Mouse (Mus musculus): ENCODE measurements around the gene Atxn7l3b. TPM values are rescaled to one million over a fixed set of nuclear protein-coding genes. Genes with fewer than 3 reads are reported as not detected.

The Atxn7l3b gene
- polyA plus RNA-seq, 1 experiment from 2014 or later, result 351 TPM

DNA sequence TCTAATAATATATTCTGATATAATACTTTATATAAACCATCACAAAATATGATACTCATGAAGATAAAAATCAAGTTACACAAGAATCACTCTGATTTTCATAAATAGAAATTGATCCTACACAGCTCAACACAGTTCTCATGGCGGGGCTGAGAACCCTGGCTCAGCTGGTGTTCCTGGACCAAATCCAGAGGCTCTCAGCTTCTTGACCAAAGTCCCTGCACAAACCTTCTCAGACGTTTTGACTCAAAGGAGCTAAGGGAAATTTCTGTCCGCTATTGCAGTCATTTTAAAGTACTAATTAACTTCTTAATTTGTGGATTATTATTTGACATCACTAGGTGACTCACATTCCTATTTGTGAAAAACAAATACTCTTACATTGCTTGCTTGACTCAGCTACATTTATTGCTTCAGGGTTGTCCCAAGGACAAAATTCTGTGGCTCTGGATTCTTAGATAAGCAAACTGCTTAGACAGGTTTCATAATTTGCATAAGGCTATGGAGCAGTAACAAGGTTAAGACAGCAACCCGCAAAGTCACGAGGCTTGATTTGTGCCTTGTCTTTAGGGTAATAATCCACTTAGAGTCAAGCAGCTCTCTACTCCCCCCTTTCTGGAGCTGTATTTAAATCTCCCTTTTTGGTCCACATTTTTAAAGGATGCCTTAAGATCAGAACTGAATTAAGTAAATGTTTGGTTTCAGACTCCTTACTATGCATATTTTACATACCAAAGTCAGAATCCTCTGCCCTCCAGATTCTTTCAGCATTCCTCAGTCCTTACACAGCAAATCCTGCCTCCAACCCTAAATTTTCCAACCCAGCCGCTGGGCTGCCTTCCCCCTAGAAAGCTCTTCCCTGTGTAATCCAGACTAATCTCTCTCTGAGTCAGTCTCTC lies 45.8 kb downstream of the Atxn7l3b start:
- Histone ChIP-seq H3K4me2 (ENCODE audit: low read length) (no peak overlapping the region; the same call in 1 of the 2 replicates), H3K36me3 (ENCODE audit: control insufficient read depth, insufficient read depth, low read length) (no peaks in the 10 kb centered on the region), H3K27ac (ENCODE audit: low read depth, low read length) (no peak overlapping the region), H3K9ac (ENCODE audit: low read depth, low read length) (no peak overlapping the region), H3K27me3 (replicated peaks; ENCODE audit: control insufficient read depth, insufficient read depth, low read length) (no peaks in the 10 kb centered on the region), H3K9me3 (ENCODE audit: control insufficient read depth, low read length) (no peaks in the 10 kb centered on the region), H3K4me3 (ENCODE audit: low read length) (no peak overlapping the region), H3K4me1 (ENCODE audit: control insufficient read depth, insufficient read depth, low read depth, low read length) (no peaks in the 10 kb centered on the region)
- no peak; the same call in 1 of the 2 replicates for ATAC-seq
- 33% methylated on average over 6 of the region's 6 CpGs for WGBS

DNA sequence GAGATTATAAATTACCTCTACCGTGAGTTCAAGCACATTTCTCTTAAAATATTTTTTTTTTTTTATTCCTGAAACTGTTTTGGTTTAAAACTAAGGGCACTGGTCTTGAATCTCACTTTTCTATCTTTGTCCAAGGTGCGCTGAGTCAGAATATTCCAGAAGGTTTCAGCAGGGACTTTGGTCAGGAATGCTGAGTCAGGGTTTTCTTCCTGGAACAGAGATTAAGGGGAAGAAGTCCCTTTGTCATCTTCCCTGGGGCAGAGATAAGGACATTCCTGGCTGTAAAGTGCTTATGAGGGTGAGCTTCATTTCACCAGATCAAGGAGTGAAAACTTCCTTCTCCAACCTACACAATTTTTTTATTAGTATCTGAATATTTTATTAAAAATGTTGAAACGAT lies 46.7 kb downstream of the Atxn7l3b start:
- no peak overlapping the region for H3K4me2 ChIP-seq (ENCODE audit: low read length)
- no peaks in the 10 kb centered on the region for H3K36me3 ChIP-seq (ENCODE audit: control insufficient read depth, insufficient read depth, low read length)
- no peaks in the 10 kb centered on the region for H3K4me1 ChIP-seq (ENCODE audit: control insufficient read depth, insufficient read depth, low read depth, low read length)
- H3K27ac ChIP-seq (ENCODE audit: low read depth, low read length), result no peak overlapping the region
- no peak for ATAC-seq
- H3K9ac ChIP-seq (ENCODE audit: low read depth, low read length), result no peak overlapping the region
- H3K4me3 ChIP-seq (ENCODE audit: low read length), result no peak overlapping the region
- no peaks in the 10 kb centered on the region for H3K27me3 ChIP-seq (replicated peaks; ENCODE audit: control insufficient read depth, insufficient read depth, low read length)
- no peaks in the 10 kb centered on the region for H3K9me3 ChIP-seq (ENCODE audit: control insufficient read depth, low read length)
- whole genome bisulfite sequencing, result 92% methylated on average over 3 of the region's 3 CpGs

DNA sequence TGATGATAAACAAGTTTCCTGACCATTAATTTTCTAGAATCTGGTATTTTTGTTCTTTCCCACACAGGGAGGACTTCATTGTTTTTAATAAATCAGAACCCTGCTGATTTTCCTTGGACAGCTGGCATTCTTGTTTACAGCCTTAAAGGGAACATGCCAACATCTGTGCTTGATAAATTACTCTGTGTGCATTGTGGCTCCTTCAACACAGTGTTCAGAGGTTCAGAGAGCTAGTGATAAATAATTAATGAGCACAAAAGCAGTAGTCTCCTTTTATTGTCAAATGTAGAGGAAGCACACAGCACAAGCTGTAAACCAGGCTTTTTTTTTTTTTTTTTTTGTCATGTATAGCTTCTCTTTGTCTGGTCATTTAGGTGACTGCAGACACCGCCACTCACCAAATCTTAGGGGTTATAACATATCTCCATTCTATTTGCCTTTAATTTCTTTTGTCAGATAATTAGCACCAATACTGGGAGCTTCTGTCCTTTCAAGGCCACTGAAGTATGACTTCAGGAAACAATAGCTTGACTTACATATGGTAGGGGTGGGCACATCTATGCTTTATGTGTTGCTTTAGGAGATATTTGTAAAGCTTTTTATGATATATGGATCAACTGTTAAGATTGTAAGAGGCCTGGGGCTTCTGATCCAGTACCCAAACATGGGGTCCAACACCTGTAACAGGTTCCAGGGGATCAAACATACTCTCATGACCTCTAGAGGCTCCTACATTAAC lies 52.0 kb downstream of the Atxn7l3b start:
- Histone ChIP-seq H3K27me3 (replicated peaks; ENCODE audit: control insufficient read depth, insufficient read depth, low read length) (no peaks in the 10 kb centered on the region), H3K27ac (ENCODE audit: low read depth, low read length) (no peak overlapping the region), H3K9ac (ENCODE audit: low read depth, low read length) (no peak overlapping the region), H3K4me1 (ENCODE audit: control insufficient read depth, insufficient read depth, low read depth, low read length) (no peaks in the 10 kb centered on the region), H3K4me2 (ENCODE audit: low read length) (no peak overlapping the region), H3K4me3 (ENCODE audit: low read length) (no peak overlapping the region), H3K9me3 (ENCODE audit: control insufficient read depth, low read length) (no peaks in the 10 kb centered on the region), H3K36me3 (ENCODE audit: control insufficient read depth, insufficient read depth, low read length) (no peaks in the 10 kb centered on the region)
- 34% methylated on average over 1 of the region's 1 CpGs for WGBS
- ATAC-seq, result peak; percentile 60

All from hindbrain, embryonic 16.5 days (tissue).